Mouse (Mus musculus) frontal cortex, postnatal 10 days (tissue): Measurements from ENCODE around the gene Sgca.

ENCODE experiments used
- DNase-seq, 2 experiments: peaks; one replicate each; pipeline ENCODE4 v3.0.0; 2022; ENCODE audit warnings: low spot score in 2 of 2, mixed read lengths in 1 of 2

The Sgca gene

GRCm38 (mm10) chr11:94913302-94914090, 62.6 kb downstream of the Sgca start:
- DNase-seq = no peak
